Mouse (Mus musculus) heart, postnatal 10 days (tissue): ENCODE results near the gene Gnat2. TPM values are rescaled to one million over a fixed set of nuclear protein-coding genes. Genes with fewer than 3 reads are reported as not detected.

Experiments used
- DNase-seq, 2 experiments: peaks; one replicate each; pipeline ENCODE4 v3.0.0; 2021
- intact Hi-C: fragments of 180-260 bp; cut with DNase I; formaldehyde crosslinking; loops from one replicate; pipeline ENCODE4 v1.15.1; 2025
- total RNA-seq, 2 experiments: library from RNA; stranded (reverse); gene quantifications; 2 replicates each; pipeline ENCODE4 v1.2.3; 2021

Gene Gnat2
- total RNA-seq, 2 experiments from 2014 or later = 0.38 TPM; not detected in 1

- intact Hi-C loops = loop anchor here (1.0 to 10.0 kb wide), 4 partner anchors 77 to 393 kb away; partner anchors contain the start of gene Gstm7
- peak; percentile 92 to 94 for DNase-seq
Observed at GRCm38 (mm10) chr3:108147386-108148235, 55.0 kb downstream of the Gnat2 start.

Other genes with a start within 250 kb of the Gnat2 start
- not detected for gene Eps8l3, start 215.6 kb upstream of the Gnat2 start, total RNA-seq
- gene Gstm5, start 197.0 kb upstream of the Gnat2 start, total RNA-seq = 10 to 100 TPM; 50.7 to 50.8 TPM
- 10 to 100 TPM; 17.3 to 19.7 TPM for gene Gstm7, start 161.0 kb upstream of the Gnat2 start, total RNA-seq
- gene Gstm6, start 149.0 kb upstream of the Gnat2 start, total RNA-seq = 1 to 10 TPM in 1 of 2 experiments, under 1 TPM in 1; 0.87 to 1.4 TPM
- gene Gstm3, start 123.5 kb upstream of the Gnat2 start, total RNA-seq = not detected
- 10 to 100 TPM; 44.3 to 45.6 TPM for gene Gstm2, start 106.3 kb upstream of the Gnat2 start, total RNA-seq
- gene Gstm1, start 74.8 kb upstream of the Gnat2 start, total RNA-seq = 10 to 100 TPM; 61.4 to 76.3 TPM
- 10 to 100 TPM; 11.1 to 13.3 TPM for gene Gstm4, start 47.9 kb upstream of the Gnat2 start, total RNA-seq
- gene Ampd2, start 6.1 kb upstream of the Gnat2 start, total RNA-seq = 10 to 100 TPM; 12.2 to 14.7 TPM
- gene Gnai3, start 53.4 kb downstream of the Gnat2 start, total RNA-seq = 10 to 100 TPM; 35.1 to 37.9 TPM
- not detected for gene Gpr61, start 62.1 kb downstream of the Gnat2 start, total RNA-seq
- gene Amigo1, start 93.5 kb downstream of the Gnat2 start, total RNA-seq = 10 to 100 TPM in 1 of 2 experiments, 1 to 10 TPM in 1; 6.9 to 11.8 TPM
- gene Cyb561d1, start 108.4 kb downstream of the Gnat2 start, total RNA-seq = 1 to 10 TPM; 5.7 to 6.2 TPM
- gene Atxn7l2, start 118.1 kb downstream of the Gnat2 start, total RNA-seq = 1 to 10 TPM; 4.5 TPM
- under 1 TPM; 0.64 to 0.65 TPM for gene Sypl2, start 133.9 kb downstream of the Gnat2 start, total RNA-seq
- gene Psma5, start 164.1 kb downstream of the Gnat2 start, total RNA-seq = 10 to 100 TPM; 78.2 to 80.3 TPM
- 10 to 100 TPM; 24.3 to 26.9 TPM for gene Sort1, start 191.3 kb downstream of the Gnat2 start, total RNA-seq